Mouse (Mus musculus): ENCODE measurements around the gene Dock2.

GRCm38 (mm10) chr11:34323664-34324063 lies 460.0 kb downstream of the Dock2 start:
- TF ChIP-seq CTCF (IDR thresholded peaks at IDR 0.05; ENCODE audit: borderline replicate concordance, insufficient read depth, low read length) (no peak), POLR2A (IDR thresholded peaks at IDR 0.05; ENCODE audit: low read depth, low read length) (no peak)

Measured in embryonic fibroblast, embryonic 13.5 days (primary cell).